Mouse (Mus musculus) effector memory CD4-positive, alpha-beta T cell, adult 7 months (primary cell): ENCODE measurements around the gene Tmem161a. TPM values are rescaled to one million over a fixed set of nuclear protein-coding genes. Genes with fewer than 3 reads are reported as not detected.

ENCODE experiments used
- polyA plus RNA-seq: library from polyadenylated mRNA; unstranded; fragments of 100-300 nt; shearing (Covaris generic); gene quantifications from one replicate; pipeline ENCODE4 v1.2.1, GENCODE M21; 2017

Gene Tmem161a
- 40.5 TPM for polyA plus RNA-seq

DNA sequence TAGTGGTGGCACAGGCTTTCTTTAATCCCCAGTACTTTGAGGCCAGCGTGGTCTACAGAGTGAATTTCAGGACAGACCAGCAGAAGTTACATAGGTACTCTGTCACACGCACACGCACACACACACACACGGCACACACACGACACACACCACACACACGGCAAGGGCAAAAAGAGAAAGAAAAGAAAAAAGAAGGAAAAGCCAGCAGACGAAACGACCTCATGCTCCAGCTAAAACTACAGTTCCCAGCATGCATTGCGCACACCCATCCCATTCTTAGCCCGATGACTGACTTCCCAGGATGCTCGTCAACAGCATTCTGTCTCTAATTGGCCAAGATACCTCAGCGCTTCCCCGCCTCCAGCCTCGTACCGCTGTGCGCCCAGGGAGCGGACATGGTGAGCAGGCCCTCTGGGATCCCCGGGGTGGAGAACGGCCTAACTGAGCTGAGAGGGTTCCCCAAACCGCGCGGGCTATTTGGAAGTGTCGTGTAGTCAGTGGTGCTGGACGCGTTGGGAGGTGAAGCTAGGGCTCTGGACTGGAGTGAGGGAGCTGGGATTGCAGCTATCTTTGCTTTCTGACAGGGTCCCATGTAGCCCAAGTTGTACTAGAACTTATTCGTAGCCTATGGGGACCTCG, at the start of gene Tmem161a:
Tmem161a (plus strand) TSS at position 314 of the 639 bp plus-strand sequence.

DNA sequence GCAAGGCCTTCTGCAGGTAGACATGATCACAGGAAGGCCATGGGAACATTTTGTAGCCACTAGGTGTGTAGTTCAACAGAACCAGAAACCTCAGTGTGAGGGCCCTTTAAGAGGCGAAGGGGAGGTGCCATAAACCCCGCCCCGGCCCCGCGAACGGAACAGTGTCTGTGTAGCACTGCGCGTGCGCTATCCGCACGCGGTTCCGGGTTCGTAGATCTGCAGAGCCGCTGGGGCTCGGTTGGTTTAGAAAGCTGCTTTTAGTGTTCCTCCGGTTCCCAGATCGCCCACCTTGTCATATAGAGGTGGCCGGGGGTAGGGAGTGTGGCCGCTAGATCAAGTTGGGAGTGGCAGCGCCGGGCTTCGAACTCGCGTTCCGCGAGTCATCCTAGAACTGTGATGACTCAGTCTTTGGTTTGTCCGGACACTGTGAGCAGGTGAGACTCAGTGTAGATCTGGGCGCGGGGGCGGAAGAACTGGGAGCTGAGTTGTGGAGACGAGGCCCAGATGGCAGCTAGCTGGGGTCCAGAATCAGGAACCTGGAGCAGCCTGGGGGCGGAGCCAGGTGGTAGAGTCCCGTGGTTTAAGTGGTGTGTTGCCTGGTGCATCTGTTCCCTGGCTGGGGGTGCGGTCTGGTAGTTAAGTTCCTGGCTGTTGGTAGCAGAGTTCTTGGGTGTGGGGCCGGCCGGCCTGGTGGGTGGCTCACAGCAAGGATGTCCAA, 40.8 kb upstream of the Tmem161a start, which contains the start of gene Nr2c2ap:
Nr2c2ap (plus strand) TSS at position 168 of the 718 bp plus-strand sequence.

DNA sequence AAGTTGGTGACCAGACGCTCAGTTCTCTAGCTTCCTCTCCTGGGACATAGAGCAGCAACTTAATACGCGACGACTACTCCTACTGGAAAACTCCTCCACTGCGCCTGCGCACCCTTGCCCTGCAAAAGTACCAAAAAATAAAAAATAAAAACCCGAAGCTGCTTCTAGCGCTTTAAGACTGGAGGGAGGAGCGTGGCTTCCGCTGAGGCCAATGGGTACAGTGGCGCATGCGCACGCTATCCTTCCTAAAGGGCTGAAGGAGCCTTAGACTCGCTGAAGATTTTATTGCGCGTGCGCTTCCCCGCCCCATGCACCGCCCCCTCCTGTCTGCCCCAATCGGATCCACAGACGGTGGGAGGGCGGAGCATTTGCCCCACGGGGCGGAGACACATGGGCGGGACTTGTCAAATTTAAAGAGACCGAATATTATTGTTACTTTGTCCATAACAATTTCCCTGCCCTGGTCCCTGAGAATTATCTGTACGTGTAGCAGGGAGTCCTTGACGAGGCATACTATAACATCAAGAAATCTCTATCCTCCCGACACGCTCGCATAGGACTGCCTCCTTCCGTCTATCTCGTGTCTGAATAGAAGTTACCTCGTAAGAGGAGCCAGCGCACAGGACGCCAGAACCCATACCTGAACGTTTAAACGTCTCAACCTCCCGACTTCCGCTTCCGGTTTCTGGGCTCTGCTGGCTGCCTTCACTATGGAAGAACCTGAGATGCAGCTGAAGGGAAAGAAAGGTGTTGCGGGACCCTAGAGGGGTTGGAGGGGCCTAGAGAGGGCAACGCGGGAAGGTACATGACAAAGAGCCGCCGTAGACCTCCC, 32.9 kb upstream of the Tmem161a start, which contains the start of the genes Rfxank, Borcs8 and Mef2b:
Rfxank (minus strand) TSS at position 129 of the 832 bp plus-strand sequence.
Borcs8 (plus strand) TSS at position 474 of the 832 bp plus-strand sequence.
Mef2b (plus strand) TSS at position 686 of the 832 bp plus-strand sequence.

DNA sequence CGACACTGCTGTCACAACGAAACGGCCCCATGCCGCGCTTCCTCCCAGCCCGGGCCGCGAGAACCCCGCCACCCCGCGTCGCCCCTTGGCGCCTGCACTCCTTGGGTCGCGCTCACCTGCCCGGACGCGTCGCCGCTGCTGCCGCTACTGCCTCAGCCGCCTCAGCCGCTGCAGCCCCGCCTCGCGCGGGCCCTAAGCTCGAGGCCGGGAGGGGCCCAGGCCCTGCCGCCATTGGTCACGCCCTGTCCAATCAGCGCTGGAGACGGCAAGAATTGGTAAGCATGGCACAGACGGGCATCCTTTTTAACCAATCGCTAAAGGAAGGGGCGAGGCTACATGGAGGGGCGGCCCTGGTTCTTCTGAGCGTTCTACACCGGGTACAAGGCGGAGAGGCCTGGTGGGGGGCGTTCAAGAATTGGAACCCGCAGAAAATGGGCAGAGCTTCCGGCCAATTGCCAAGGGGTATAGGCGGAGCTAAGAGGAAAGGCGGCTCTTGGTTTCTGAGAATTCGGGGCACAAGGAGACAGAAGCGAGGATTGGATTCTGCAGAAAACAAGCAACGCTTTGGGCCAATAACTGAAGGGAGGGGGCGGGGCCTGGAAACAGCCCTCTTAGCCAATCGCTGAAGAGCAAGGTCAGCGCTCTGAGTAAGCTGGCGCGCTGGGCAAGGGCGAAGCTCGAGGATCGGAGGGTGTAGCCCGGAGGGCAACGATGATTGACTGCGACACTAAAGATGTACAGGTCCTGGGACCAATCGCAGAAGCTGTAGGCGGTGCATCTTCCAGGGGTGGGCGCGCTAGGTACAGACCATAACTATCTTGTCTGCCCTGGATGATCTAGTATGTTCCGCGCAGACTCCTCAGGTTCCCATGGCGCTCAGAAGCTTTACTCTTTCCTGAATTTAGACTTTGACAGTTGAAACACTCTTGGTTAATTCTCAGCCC, 40.2 kb downstream of the Tmem161a start, which contains the start of gene Slc25a42:
Slc25a42 (minus strand) TSS at position 194 of the 944 bp plus-strand sequence.

Other genes with a start within 250 kb of the Tmem161a start
- gene Gatad2a, start 176.0 kb upstream of the Tmem161a start, polyA plus RNA-seq: 133 TPM
- gene Mau2, start 129.6 kb upstream of the Tmem161a start, polyA plus RNA-seq: 109 TPM
- 49.0 TPM for gene Sugp1, start 129.5 kb upstream of the Tmem161a start, polyA plus RNA-seq
- gene Tm6sf2, start 99.4 kb upstream of the Tmem161a start, polyA plus RNA-seq: not detected
- gene Hapln4, start 88.9 kb upstream of the Tmem161a start, polyA plus RNA-seq: not detected
- not detected for gene Ncan, start 51.5 kb upstream of the Tmem161a start, polyA plus RNA-seq
- 35.4 TPM for gene Nr2c2ap, start 41.0 kb upstream of the Tmem161a start, polyA plus RNA-seq
- gene Rfxank, start 33.2 kb upstream of the Tmem161a start, polyA plus RNA-seq: 22.4 TPM
- gene Borcs8, start 32.9 kb upstream of the Tmem161a start, polyA plus RNA-seq: 41.0 TPM
- gene Mef2b, start 32.6 kb upstream of the Tmem161a start, polyA plus RNA-seq: 0.49 TPM
- 5.2 TPM for gene Slc25a42, start 39.9 kb downstream of the Tmem161a start, polyA plus RNA-seq
- gene Sugp2, start 61.9 kb downstream of the Tmem161a start, polyA plus RNA-seq: 27.4 TPM
- 11.4 TPM for gene Armc6, start 62.1 kb downstream of the Tmem161a start, polyA plus RNA-seq
- 0.74 TPM for gene Homer3, start 110.5 kb downstream of the Tmem161a start, polyA plus RNA-seq
- 44.5 TPM for gene Ddx49, start 130.1 kb downstream of the Tmem161a start, polyA plus RNA-seq
- 268 TPM for gene Cope, start 130.2 kb downstream of the Tmem161a start, polyA plus RNA-seq
- 0.16 TPM for gene Cers1, start 143.4 kb downstream of the Tmem161a start, polyA plus RNA-seq
- gene Gdf1, start 157.5 kb downstream of the Tmem161a start, polyA plus RNA-seq: 0.52 TPM
- 68.5 TPM for gene Upf1, start 180.9 kb downstream of the Tmem161a start, polyA plus RNA-seq
- 2.8 TPM for gene Comp, start 201.2 kb downstream of the Tmem161a start, polyA plus RNA-seq